Mouse (Mus musculus): ENCODE results near the gene Scn4a. TPM values are rescaled to one million over a fixed set of nuclear protein-coding genes. Genes with fewer than 3 reads are reported as not detected.

Scn4a gene
- polyA plus RNA-seq, 1 experiment from 2014 or later, result not detected

GRCm38 (mm10) chr11:106329128-106329527 lies 24.0 kb downstream of the Scn4a start:
- no peak overlapping the region for H3K9ac ChIP-seq (replicated peaks)
- no peaks in the 10 kb centered on the region for H3K9me3 ChIP-seq
- ATAC-seq (replicated peaks), result no peak
- H3K4me3 ChIP-seq, result no peak overlapping the region
- no peak overlapping the region for H3K27ac ChIP-seq (replicated peaks)
- H3K36me3 ChIP-seq, result no peaks in the 10 kb centered on the region
- H3K4me2 ChIP-seq (replicated peaks), result no peak overlapping the region
- no peaks in the 10 kb centered on the region for H3K4me1 ChIP-seq
- no peaks in the 10 kb centered on the region for H3K27me3 ChIP-seq
- 73% methylated on average over 6 of the region's 6 CpGs for WGBS

- Histone ChIP-seq H3K9me3 (no peaks in the 10 kb centered on the region), H3K4me2 (replicated peaks) (no peak overlapping the region), H3K27me3 (no peaks in the 10 kb centered on the region), H3K4me3 (no peak overlapping the region), H3K36me3 (no peaks in the 10 kb centered on the region), H3K4me1 (no peaks in the 10 kb centered on the region), H3K9ac (replicated peaks) (no peak overlapping the region), H3K27ac (replicated peaks) (no peak overlapping the region)
- WGBS, result 73% methylated on average over 5 of the region's 5 CpGs
- ATAC-seq (replicated peaks), result no peak
These were observed 24.6 kb downstream of the Scn4a start for GRCm38 (mm10) chr11:106328521-106328920.

GRCm38 (mm10) chr11:106326475-106326874 lies 26.6 kb downstream of the Scn4a start:
- no peak for ATAC-seq (replicated peaks)
- H3K36me3 ChIP-seq, result no peaks in the 10 kb centered on the region
- H3K27me3 ChIP-seq, result no peaks in the 10 kb centered on the region
- no peak overlapping the region for H3K27ac ChIP-seq (replicated peaks)
- no peak overlapping the region for H3K4me2 ChIP-seq (replicated peaks)
- no peak overlapping the region for H3K4me3 ChIP-seq
- H3K4me1 ChIP-seq, result no peaks in the 10 kb centered on the region
- H3K9ac ChIP-seq (replicated peaks), result no peak overlapping the region
- H3K9me3 ChIP-seq, result no peaks in the 10 kb centered on the region
- 88% methylated on average over 8 of the region's 8 CpGs for WGBS

GRCm38 (mm10) chr11:106325566-106326206 lies 27.4 kb downstream of the Scn4a start:
- WGBS, result 71% methylated on average over 8 of the region's 8 CpGs
- no peaks in the 10 kb centered on the region for H3K9me3 ChIP-seq

GRCm38 (mm10) chr11:106324858-106325257 lies 28.2 kb downstream of the Scn4a start:
- 72% methylated on average over 5 of the region's 5 CpGs for WGBS
- no peak overlapping the region for H3K4me2 ChIP-seq (replicated peaks)
- no peak overlapping the region for H3K4me3 ChIP-seq
- H3K27ac ChIP-seq (replicated peaks), result no peak overlapping the region
- H3K36me3 ChIP-seq, result no peaks in the 10 kb centered on the region
- H3K4me1 ChIP-seq, result no peaks in the 10 kb centered on the region
- ATAC-seq (replicated peaks), result no peak
- no peak overlapping the region for H3K9ac ChIP-seq (replicated peaks)
- H3K9me3 ChIP-seq, result no peaks in the 10 kb centered on the region
- no peaks in the 10 kb centered on the region for H3K27me3 ChIP-seq

More at GRCm38 (mm10) chr11:106325566-106326206, 27.4 kb downstream of the Scn4a start:
- Histone ChIP-seq H3K4me3 (no peak overlapping the region), H3K27me3 (no peaks in the 10 kb centered on the region), H3K27ac (replicated peaks) (no peak overlapping the region), H3K36me3 (no peaks in the 10 kb centered on the region), H3K9ac (replicated peaks) (no peak overlapping the region), H3K4me1 (no peaks in the 10 kb centered on the region), H3K4me2 (replicated peaks) (no peak overlapping the region)
- ATAC-seq (replicated peaks), result no peak

- Histone ChIP-seq H3K4me3 (no peak overlapping the region), H3K4me2 (replicated peaks) (no peak overlapping the region), H3K27me3 (no peaks in the 10 kb centered on the region), H3K27ac (replicated peaks) (no peak overlapping the region), H3K4me1 (no peaks in the 10 kb centered on the region), H3K36me3 (no peaks in the 10 kb centered on the region), H3K9me3 (no peaks in the 10 kb centered on the region), H3K9ac (replicated peaks) (no peak overlapping the region)
- no peak for ATAC-seq (replicated peaks)
- WGBS, result 82% methylated on average over 21 of the region's 21 CpGs
These were observed 34.4 kb downstream of the Scn4a start for GRCm38 (mm10) chr11:106318406-106319366.

- no peaks in the 10 kb centered on the region for H3K9me3 ChIP-seq
- H3K27me3 ChIP-seq, result no peaks in the 10 kb centered on the region
- H3K4me3 ChIP-seq, result no peak overlapping the region
- ATAC-seq (replicated peaks), result no peak
- no peak overlapping the region for H3K9ac ChIP-seq (replicated peaks)
- H3K36me3 ChIP-seq, result no peaks in the 10 kb centered on the region
- no peak overlapping the region for H3K27ac ChIP-seq (replicated peaks)
- no peaks in the 10 kb centered on the region for H3K4me1 ChIP-seq
- WGBS, result 85% methylated on average over 7 of the region's 7 CpGs
- H3K4me2 ChIP-seq (replicated peaks), result no peak overlapping the region
These were observed 35.3 kb downstream of the Scn4a start for GRCm38 (mm10) chr11:106317801-106318200.

GRCm38 (mm10) chr11:106316416-106316815 lies 36.7 kb downstream of the Scn4a start:
- no peaks in the 10 kb centered on the region for H3K9me3 ChIP-seq
- no peak overlapping the region for H3K4me3 ChIP-seq
- no peaks in the 10 kb centered on the region for H3K36me3 ChIP-seq
- H3K27ac ChIP-seq (replicated peaks), result no peak overlapping the region
- H3K4me1 ChIP-seq, result no peaks in the 10 kb centered on the region
- no peak overlapping the region for H3K9ac ChIP-seq (replicated peaks)
- no peaks in the 10 kb centered on the region for H3K27me3 ChIP-seq
- WGBS, result 57% methylated on average over 1 of the region's 1 CpGs
- ATAC-seq (replicated peaks), result no peak
- H3K4me2 ChIP-seq (replicated peaks), result no peak overlapping the region

- H3K27ac ChIP-seq (replicated peaks), result no peak within 1 kb of the TSS
- no peak for ATAC-seq (replicated peaks)
- no peak within 1 kb of the TSS for H3K9ac ChIP-seq (replicated peaks)
- H3K4me2 ChIP-seq (replicated peaks), result no peak within 1 kb of the TSS
- H3K4me3 ChIP-seq, result no peak within 1 kb of the TSS
- no peaks in the 10 kb centered on the region for H3K27me3 ChIP-seq
- H3K4me1 ChIP-seq, result no peaks in the 10 kb centered on the region
- 76% methylated on average over 9 of the region's 9 CpGs for WGBS
- H3K36me3 ChIP-seq, result no peaks in the 10 kb centered on the region
- no peaks in the 10 kb centered on the region for H3K9me3 ChIP-seq
These were observed 38.7 kb downstream of the Scn4a start, which contains the start of gene Cd79b for GRCm38 (mm10) chr11:106314333-106314812. Gene Cd79b (minus strand): TSS chr11:106314762.

GRCm38 (mm10) chr11:106313533-106313932 lies 39.6 kb downstream of the Scn4a start:
- no peak overlapping the region for H3K4me3 ChIP-seq
- WGBS, result 86% methylated on average over 5 of the region's 5 CpGs
- no peak for ATAC-seq (replicated peaks)

GRCm38 (mm10) chr11:106310123-106310522 lies 43.0 kb downstream of the Scn4a start:
- Histone ChIP-seq H3K27ac (replicated peaks) (no peak overlapping the region), H3K36me3 (no peaks in the 10 kb centered on the region), H3K4me1 (no peaks in the 10 kb centered on the region), H3K4me3 (no peak overlapping the region), H3K9ac (replicated peaks) (no peak overlapping the region), H3K9me3 (no peaks in the 10 kb centered on the region), H3K27me3 (no peaks in the 10 kb centered on the region), H3K4me2 (replicated peaks) (no peak overlapping the region)
- WGBS, result 69% methylated on average over 5 of the region's 5 CpGs
- no peak for ATAC-seq (replicated peaks)

More at GRCm38 (mm10) chr11:106313533-106313932, 39.6 kb downstream of the Scn4a start:
- Histone ChIP-seq H3K4me2 (replicated peaks) (no peak overlapping the region), H3K36me3 (no peaks in the 10 kb centered on the region), H3K9ac (replicated peaks) (no peak overlapping the region), H3K4me1 (no peaks in the 10 kb centered on the region), H3K27ac (replicated peaks) (no peak overlapping the region), H3K27me3 (no peaks in the 10 kb centered on the region), H3K9me3 (no peaks in the 10 kb centered on the region)

- Histone ChIP-seq H3K4me3 (no peak overlapping the region), H3K4me2 (replicated peaks) (no peak overlapping the region), H3K4me1 (no peaks in the 10 kb centered on the region), H3K27me3 (no peaks in the 10 kb centered on the region), H3K36me3 (no peaks in the 10 kb centered on the region), H3K27ac (replicated peaks) (no peak overlapping the region), H3K9me3 (no peaks in the 10 kb centered on the region), H3K9ac (replicated peaks) (no peak overlapping the region)
- ATAC-seq (replicated peaks), result no peak
- WGBS, result 86% methylated on average over 11 of the region's 11 CpGs
These were observed 44.9 kb downstream of the Scn4a start for GRCm38 (mm10) chr11:106308162-106308561.
